Mouse (Mus musculus) spleen, postnatal 0 days (tissue): Measurements from ENCODE around the gene Olfr486. TPM values are rescaled to one million over a fixed set of nuclear protein-coding genes. Genes with fewer than 3 reads are reported as not detected.

Experiments used
- polyA plus RNA-seq: library from polyadenylated mRNA; unstranded; fragments of >200 nt; fragmentation: Nextera tagmentation; extraction: Ambion mirVana; gene quantifications from 2 replicates; pipeline ENCODE4 v1.2.1, GENCODE M21; 2015

Gene Olfr486
- polyA plus RNA-seq, result not detected in 2 replicates

DNA sequence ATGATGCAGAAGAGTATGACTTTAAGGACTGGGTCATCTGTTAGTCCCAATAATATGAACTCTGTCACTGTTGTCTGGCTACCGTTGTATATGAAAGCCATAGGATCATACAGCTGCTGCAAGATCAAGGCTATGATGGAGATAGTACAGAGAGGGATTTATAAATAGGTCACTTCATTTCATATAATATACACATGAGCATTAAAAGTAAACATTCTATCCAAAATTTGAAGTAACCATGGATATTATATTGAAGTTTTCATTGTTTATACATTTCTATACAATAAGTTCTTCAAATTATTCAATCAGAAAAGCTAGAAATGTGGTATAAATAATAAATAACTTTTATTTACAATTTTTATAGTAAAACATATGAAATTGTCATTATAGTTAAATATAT, at the start of gene Olfr486:
Olfr486 (minus strand) TSS at position 101 of the 400 bp plus-strand sequence.

GRCm38 (mm10) chr7:108214536-108214935, 42.0 kb upstream of the Olfr486 start, which contains the start of gene Olfr487:
Gene Olfr487 (minus strand): TSS chr7:108214636.

DNA sequence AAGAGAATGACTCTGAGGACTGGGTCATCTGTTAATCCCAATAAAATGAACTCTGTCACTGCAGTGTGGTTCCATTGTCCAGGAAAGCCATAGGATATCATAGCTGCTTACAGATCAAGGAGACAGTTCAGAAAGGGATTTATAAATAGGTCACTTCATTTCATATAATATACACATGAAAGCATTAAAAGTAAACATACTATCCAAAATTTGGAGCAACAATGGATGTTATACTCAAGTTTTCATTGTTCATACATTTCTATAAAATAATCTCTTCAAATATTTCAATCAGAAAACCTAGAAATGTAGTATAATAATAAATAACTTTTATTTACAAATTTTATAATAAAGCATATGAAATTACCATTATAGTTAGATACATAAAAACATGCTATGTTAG, 12.8 kb downstream of the Olfr486 start, which contains the start of gene Olfr485:
Olfr485 (minus strand) TSS at position 101 of the 400 bp plus-strand sequence.

DNA sequence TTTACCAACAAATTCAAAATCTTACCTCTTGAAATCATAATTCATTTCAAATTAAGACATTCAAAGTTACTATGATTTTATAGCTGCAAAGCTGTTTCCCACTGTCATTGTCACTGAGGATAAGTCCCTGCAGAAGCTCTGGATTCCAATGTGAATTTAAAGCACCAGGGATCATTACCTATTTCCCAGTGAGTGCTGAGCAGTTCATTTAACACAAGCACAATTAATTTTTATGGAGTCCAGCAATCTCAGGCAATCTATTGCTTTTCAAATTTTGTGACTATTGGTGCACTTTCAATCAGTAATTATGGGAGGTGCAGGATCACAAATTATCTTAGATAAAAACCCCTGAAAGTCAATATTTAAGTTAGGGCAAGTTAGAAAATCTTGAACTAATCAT, 45.2 kb downstream of the Olfr486 start, which contains the start of gene Olfr484:
Olfr484 (minus strand) TSS at position 101 of the 400 bp plus-strand sequence.

Other genes starting within 250 kb of the Olfr486 start
- gene Olfr473, start 242.3 kb downstream of the Olfr486 start, polyA plus RNA-seq, result not detected in 2 replicates
- not detected in 2 replicates for gene Olfr474, start 218.1 kb downstream of the Olfr486 start, polyA plus RNA-seq
- not detected in 2 replicates for gene Olfr476, start 207.9 kb downstream of the Olfr486 start, polyA plus RNA-seq
- not detected in 2 replicates for gene Olfr477, start 186.0 kb downstream of the Olfr486 start, polyA plus RNA-seq
- not detected in 2 replicates for gene Olfr478, start 138.8 kb downstream of the Olfr486 start, polyA plus RNA-seq
- gene Olfr479, start 122.0 kb downstream of the Olfr486 start, polyA plus RNA-seq, result not detected in 2 replicates
- gene Olfr480, start 105.4 kb downstream of the Olfr486 start, polyA plus RNA-seq, result not detected in 2 replicates
- not detected in 2 replicates for gene Olfr481, start 92.9 kb downstream of the Olfr486 start, polyA plus RNA-seq
- gene Olfr482, start 75.2 kb downstream of the Olfr486 start, polyA plus RNA-seq, result 0.12 TPM in 2 replicates
- not detected in 2 replicates for gene Olfr483, start 71.9 kb downstream of the Olfr486 start, polyA plus RNA-seq
- not detected in 2 replicates for gene Olfr484, start 45.3 kb downstream of the Olfr486 start, polyA plus RNA-seq
- gene Olfr485, start 12.9 kb downstream of the Olfr486 start, polyA plus RNA-seq, result not detected in 2 replicates
- not detected in 2 replicates for gene Olfr487, start 41.9 kb upstream of the Olfr486 start, polyA plus RNA-seq
- gene Olfr488, start 85.6 kb upstream of the Olfr486 start, polyA plus RNA-seq, result not detected in 2 replicates
- gene Olfr490, start 116.2 kb upstream of the Olfr486 start, polyA plus RNA-seq, result not detected in 2 replicates
- not detected in 2 replicates for gene Olfr491, start 140.7 kb upstream of the Olfr486 start, polyA plus RNA-seq
- gene Olfr492, start 150.9 kb upstream of the Olfr486 start, polyA plus RNA-seq, result not detected in 2 replicates
- gene Olfr493, start 174.2 kb upstream of the Olfr486 start, polyA plus RNA-seq, result not detected in 2 replicates
- gene Olfr494, start 192.6 kb upstream of the Olfr486 start, polyA plus RNA-seq, result not detected in 2 replicates
- gene Olfr495, start 220.4 kb upstream of the Olfr486 start, polyA plus RNA-seq, result not detected in 2 replicates
- not detected in 2 replicates for gene Olfr497, start 247.7 kb upstream of the Olfr486 start, polyA plus RNA-seq